Mouse (Mus musculus) stomach, embryonic 16.5 days (tissue): ENCODE results near the gene Uqcr11. TPM values are rescaled to one million over a fixed set of nuclear protein-coding genes. Genes with fewer than 3 reads are reported as not detected.

Experiments used
- ATAC-seq: fragments of 200-750 bp; cut with Nextera tagmentation; 2 replicates; pipeline ENCODE4 v1.8.0; 2017; ENCODE audit warnings: moderate number of reproducible peaks, moderate TSS enrichment; ENCODE audit not compliant: insufficient read depth, low FRiP score
- H3K27ac ChIP-seq: fragments of 300-500 bp; sonication (generic); 2 replicates; pipeline ENCODE4 v1.5.1; 2014; ENCODE audit warnings: low read length
- H3K27me3 ChIP-seq: fragments of 300-500 bp; sonication (generic); 2 replicates; pipeline ENCODE4 v1.6.1; 2014; ENCODE audit warnings: low read length, control low read depth, mixed read lengths; ENCODE audit not compliant: control insufficient read depth, insufficient read depth
- H3K36me3 ChIP-seq: fragments of 300-500 bp; sonication (generic); 2 replicates; pipeline ENCODE4 v1.6.1; 2014; ENCODE audit warnings: low read length; ENCODE audit not compliant: control insufficient read depth, insufficient read depth
- H3K4me1 ChIP-seq: fragments of 300-500 bp; sonication (generic); 2 replicates; pipeline ENCODE4 v1.6.1; 2014; ENCODE audit warnings: low read length, control low read depth, mixed read lengths; ENCODE audit not compliant: control insufficient read depth, insufficient read depth
- H3K4me2 ChIP-seq: fragments of 300-500 bp; sonication (generic); 2 replicates; pipeline ENCODE4 v1.6.1; 2014; ENCODE audit warnings: low read depth, low read length, mixed read lengths
- H3K4me3 ChIP-seq: fragments of 300-500 bp; sonication (generic); replicated peaks from 2 replicates; pipeline ENCODE4 v1.5.1; 2014; ENCODE audit warnings: mild to moderate bottlenecking, low read length
- H3K9ac ChIP-seq: fragments of 300-500 bp; sonication (generic); 2 replicates; pipeline ENCODE4 v1.6.1; 2014; ENCODE audit warnings: low read length
- H3K9me3 ChIP-seq: fragments of 300-500 bp; sonication (generic); replicated peaks from 2 replicates; pipeline ENCODE4 v1.6.1; 2016; ENCODE audit warnings: low read length, control low read depth; ENCODE audit not compliant: control insufficient read depth
- WGBS: fragments of 180-500 bp; shearing (Covaris S2); extraction: QIAGEN DNeasy Blood & Tissue Kit; methylation state at CpG from one replicate; pipeline ENCODE4 v1.1.7; 2014; 5-methylcytosine and 5-hydroxymethylcytosine counted together
- polyA plus RNA-seq: library from polyadenylated mRNA; unstranded; fragments of >200 nt; fragmentation: Nextera tagmentation; extraction: Ambion mirVana; gene quantifications from 2 replicates; pipeline ENCODE4 v1.2.1, GENCODE M21; 2015

The Uqcr11 gene
- polyA plus RNA-seq, 1 experiment from 2014 or later: 669 TPM

DNA sequence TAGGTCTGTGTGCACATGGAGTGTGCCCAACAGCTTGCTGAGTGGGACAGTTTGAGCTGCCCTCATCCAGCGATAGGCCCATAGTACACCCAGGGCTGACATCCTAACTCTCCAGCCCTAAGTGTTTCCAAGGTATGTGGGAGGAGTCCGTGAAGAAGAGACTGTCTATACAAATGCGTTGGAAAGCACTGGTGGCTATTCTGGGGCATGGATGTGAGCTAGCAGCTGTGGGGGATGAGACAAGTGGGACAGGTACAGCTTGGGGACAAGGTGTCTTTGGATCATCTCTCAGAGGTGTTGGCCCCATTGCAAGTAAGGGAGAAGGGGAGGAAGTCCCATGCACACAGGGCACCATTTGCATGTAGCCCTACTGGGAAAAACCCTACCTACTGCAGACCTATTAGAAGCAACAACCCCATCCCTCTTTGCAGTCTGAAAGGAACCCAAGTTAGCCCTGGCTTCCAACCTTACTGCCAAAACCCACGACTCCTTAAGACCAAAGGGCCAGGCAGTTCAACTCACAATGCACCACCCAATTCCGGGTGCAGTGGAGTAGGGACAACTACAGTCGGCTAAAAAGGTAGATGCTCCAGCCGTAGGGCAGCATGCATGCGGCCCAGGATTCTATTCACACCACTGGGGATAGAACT lies 9.0 kb downstream of the Uqcr11 start:
- Histone ChIP-seq H3K27ac (peak overlapping the region; percentile 100), H3K4me3 (peak overlapping the region; percentile 81), H3K36me3 (peaks cover 29% of the 10 kb centered on the region), H3K4me1 (peaks cover 20% of the 10 kb centered on the region), H3K4me2 (peak overlapping the region; percentile 95), H3K27me3 (no peaks in the 10 kb centered on the region), H3K9ac (peak overlapping the region; percentile 94), H3K9me3 (no peaks in the 10 kb centered on the region)
- 35% methylated on average over 8 of the region's 8 CpGs for WGBS
- ATAC-seq: no peak

DNA sequence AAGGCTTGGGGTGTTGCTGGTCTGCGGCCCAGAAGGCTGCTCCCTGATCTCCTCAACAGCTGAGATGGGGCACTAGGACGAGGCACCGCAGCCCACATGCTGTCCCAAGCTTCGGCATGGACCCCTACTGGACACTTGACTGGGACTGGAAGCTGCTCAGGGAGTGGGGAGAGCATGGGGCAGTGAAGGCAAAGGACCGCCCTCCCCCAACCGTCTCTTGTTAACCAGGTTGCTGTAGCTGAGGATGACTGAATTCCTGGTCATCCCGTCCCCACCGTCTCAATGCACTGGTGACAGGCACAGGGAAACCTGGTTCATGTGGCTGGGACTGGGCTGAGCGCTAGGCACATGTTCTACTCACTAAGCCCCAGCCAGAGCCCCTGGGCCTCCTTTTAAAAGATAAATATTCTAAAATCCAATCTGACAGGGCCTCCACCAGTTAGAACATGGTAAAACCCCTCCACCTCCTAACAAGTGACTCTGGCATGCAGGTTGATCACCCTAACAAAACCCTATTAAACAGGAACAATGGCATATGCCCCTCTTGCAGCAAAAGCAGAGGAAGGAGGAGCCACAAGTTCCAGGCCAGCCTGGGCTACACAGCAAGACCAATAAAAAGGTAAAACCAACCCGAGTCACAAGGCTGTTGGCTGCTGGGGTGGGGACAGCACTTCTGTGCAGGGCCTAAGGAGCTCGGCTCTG lies 9.7 kb downstream of the Uqcr11 start:
- H3K9ac ChIP-seq: peak overlapping the region; percentile 94
- H3K36me3 ChIP-seq: peaks cover 31% of the 10 kb centered on the region
- ATAC-seq: no peak
- 80% methylated on average over 11 of the region's 11 CpGs for WGBS
- H3K27me3 ChIP-seq: no peaks in the 10 kb centered on the region
- peak overlapping the region; percentile 81 for H3K4me3 ChIP-seq
- peaks cover 20% of the 10 kb centered on the region for H3K4me1 ChIP-seq
- no peaks in the 10 kb centered on the region for H3K9me3 ChIP-seq
- peak overlapping the region; percentile 100 for H3K27ac ChIP-seq
- H3K4me2 ChIP-seq: peak overlapping the region; percentile 95

DNA sequence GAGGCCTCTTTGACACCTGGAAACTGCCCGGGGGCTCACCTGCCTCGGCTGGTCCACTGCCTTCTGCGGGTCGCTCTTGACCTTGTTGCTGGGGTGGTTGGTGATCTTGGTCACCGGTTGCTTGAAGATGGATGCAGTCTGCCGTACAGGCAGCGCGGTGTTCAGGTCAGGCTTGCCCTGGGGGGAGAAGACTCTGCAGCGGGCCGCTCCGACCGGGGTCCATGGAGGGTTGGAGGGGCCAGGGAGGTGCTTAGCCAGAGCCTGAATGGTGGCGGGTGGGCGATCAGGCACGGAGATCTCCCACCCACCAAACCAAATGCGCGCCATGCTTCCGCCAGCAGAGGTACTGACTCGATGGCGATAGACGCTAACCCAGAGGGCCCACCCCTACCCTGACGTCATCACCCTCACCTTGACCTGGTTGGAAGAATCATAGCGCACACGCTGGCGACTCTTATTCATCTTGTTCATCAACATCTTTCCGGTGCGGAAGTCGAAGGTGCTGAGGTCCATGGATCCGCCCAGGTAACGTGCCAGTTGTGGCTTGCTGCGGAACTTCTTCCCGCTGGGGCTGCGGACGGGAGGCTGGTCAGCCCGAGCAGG lies 11.5 kb downstream of the Uqcr11 start:
- H3K9ac ChIP-seq: no peak overlapping the region
- peaks cover 37% of the 10 kb centered on the region for H3K36me3 ChIP-seq
- H3K27me3 ChIP-seq: no peaks in the 10 kb centered on the region
- no peak for ATAC-seq
- 95% methylated on average over 35 of the region's 35 CpGs for WGBS
- no peak overlapping the region for H3K4me3 ChIP-seq
- no peaks in the 10 kb centered on the region for H3K9me3 ChIP-seq
- H3K4me1 ChIP-seq: peaks cover 18% of the 10 kb centered on the region
- no peak overlapping the region for H3K4me2 ChIP-seq
- no peak overlapping the region for H3K27ac ChIP-seq

DNA sequence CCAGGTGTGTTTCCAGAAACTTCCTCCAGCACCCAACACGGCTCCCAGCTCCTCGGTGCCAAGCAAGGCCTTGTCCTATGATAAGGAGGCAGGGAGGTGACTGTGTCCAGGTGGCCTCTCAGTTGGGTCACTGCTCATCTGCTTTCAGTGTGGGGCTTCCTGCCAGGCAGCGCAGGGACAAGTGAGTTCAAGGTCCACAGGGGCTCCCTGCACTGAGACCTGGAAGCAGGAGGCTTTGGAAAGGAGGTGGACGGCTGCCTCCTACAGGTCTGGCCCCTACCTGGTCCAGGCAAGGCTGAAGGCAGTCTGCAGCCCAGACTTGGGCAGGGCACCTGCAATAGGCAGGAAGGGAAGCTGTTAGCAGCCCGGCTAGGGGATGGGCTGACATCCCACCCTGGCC lies 13.9 kb downstream of the Uqcr11 start:
- H3K9me3 ChIP-seq: no peaks in the 10 kb centered on the region
- H3K27me3 ChIP-seq: no peaks in the 10 kb centered on the region
- peaks cover 37% of the 10 kb centered on the region for H3K36me3 ChIP-seq
- no peak overlapping the region for H3K4me3 ChIP-seq
- no peak for ATAC-seq
- H3K4me2 ChIP-seq: no peak overlapping the region
- no peak overlapping the region for H3K9ac ChIP-seq
- H3K4me1 ChIP-seq: peaks cover 18% of the 10 kb centered on the region
- 86% methylated on average over 5 of the region's 5 CpGs for WGBS
- H3K27ac ChIP-seq: no peak overlapping the region

DNA sequence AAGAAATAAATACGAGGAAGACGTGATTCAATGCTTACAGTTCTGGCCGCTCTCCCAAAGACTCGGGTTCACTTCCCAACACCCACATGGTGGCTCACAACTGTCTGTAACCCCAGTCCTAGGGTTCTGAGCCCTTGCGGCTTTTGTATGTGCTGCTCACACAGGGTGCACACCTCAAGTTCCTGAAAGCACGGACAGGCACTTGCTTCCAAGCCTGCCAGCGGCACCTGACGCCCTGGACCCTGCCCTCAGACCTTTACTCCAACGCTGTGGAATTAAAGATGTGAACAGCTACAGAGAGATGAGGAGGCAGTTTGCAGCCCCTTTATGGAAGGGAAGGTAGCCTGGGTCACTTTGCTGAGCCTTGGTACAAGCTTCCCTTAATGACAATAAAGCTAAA lies 15.9 kb downstream of the Uqcr11 start:
- Histone ChIP-seq H3K4me1 (peaks cover 9% of the 10 kb centered on the region), H3K36me3 (peaks cover 37% of the 10 kb centered on the region), H3K27me3 (no peaks in the 10 kb centered on the region), H3K27ac (no peak overlapping the region), H3K9ac (no peak overlapping the region), H3K9me3 (no peaks in the 10 kb centered on the region), H3K4me2 (no peak overlapping the region), H3K4me3 (no peak overlapping the region)
- WGBS: 61% methylated on average over 9 of the region's 9 CpGs
- no peak for ATAC-seq

DNA sequence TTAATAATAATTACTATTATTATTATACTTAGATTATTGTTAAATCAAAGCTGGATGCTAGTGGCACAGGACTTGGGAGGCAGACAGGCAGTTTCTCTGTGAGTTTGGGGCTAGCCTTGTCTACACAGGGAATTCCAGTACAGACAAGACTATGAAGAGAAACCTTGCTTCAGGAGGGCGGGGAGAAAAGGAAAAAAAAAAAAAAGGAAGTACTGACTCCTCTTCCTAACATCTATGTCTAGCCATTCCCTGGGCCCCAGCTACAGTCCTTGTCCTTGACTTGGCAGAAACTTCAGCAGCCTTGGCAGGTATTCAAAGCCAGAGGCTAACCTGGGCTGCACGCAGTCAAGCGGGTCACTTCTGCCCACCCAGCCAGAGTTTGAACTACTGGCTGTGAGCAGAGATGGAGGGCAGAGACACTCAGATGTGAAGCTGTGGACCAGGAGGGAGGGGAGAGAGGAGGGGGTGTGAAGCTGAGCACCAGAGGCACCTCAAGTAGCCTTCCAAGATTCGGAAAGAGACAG lies 17.4 kb downstream of the Uqcr11 start:
- no peak for ATAC-seq
- H3K4me1 ChIP-seq: peaks cover 22% of the 10 kb centered on the region
- H3K36me3 ChIP-seq: peaks cover 24% of the 10 kb centered on the region
- H3K4me3 ChIP-seq: no peak overlapping the region
- H3K27ac ChIP-seq: no peak overlapping the region
- H3K9ac ChIP-seq: no peak overlapping the region
- H3K9me3 ChIP-seq: no peaks in the 10 kb centered on the region
- H3K4me2 ChIP-seq: no peak overlapping the region
- WGBS: 67% methylated on average over 4 of the region's 4 CpGs
- H3K27me3 ChIP-seq: no peaks in the 10 kb centered on the region

DNA sequence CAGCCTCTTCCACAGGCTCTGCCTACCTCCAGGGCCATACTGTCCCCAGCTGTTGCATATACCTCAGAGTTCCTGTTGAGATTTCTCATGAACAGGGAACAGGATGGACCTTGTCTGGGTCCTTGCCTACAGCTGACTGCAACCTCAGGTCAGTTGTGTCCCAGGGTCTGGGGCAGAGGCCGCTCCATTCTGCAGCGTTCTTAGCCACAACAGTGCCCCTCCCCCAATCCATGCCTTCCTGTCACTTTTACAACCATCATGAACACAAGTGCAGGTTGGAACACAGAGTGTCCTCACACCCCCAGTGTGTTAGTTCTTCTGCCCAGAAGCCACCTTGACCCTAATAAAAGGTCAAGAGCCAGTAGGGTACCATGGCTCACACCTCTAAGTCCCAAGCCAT lies 17.9 kb downstream of the Uqcr11 start:
- Histone ChIP-seq H3K4me2 (no peak overlapping the region), H3K4me3 (no peak overlapping the region), H3K27me3 (no peaks in the 10 kb centered on the region), H3K27ac (no peak overlapping the region), H3K4me1 (peaks cover 25% of the 10 kb centered on the region), H3K9ac (peak overlapping the region; percentile 81; the same call in 1 of the 2 replicates), H3K36me3 (peaks cover 19% of the 10 kb centered on the region), H3K9me3 (no peaks in the 10 kb centered on the region)
- no peak for ATAC-seq
- WGBS: 29% methylated on average over 2 of the region's 2 CpGs

DNA sequence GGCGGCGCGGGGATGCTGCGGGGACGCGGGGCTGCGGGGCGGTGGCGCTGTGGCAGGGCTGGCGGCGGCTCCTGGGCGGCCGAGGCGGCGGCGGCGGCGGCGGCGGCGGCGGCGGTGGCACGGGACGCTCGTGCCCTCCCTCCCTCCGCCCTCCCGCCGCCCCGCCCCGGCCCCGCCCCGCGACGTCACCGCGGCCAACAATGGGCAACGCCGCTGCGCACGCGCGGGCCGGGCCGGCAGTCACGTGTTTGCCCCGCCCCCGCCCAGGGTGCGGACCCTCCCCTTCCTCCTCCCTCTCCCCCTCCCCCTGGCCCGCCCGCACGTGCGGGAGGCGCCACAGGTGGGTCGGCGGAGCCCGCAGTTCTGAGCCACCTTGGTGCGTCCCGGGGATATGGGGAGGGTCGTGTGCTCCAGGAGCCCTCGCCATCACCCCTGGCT lies 19.1 kb downstream of the Uqcr11 start, which contains the start of gene Mex3d:
Mex3d (minus strand) TSS at position 138 of the 438 bp plus-strand sequence.
- peak within 1 kb of the TSS; percentile 98 for H3K9ac ChIP-seq
- peaks cover 28% of the 10 kb centered on the region for H3K4me1 ChIP-seq
- H3K4me2 ChIP-seq: peak within 1 kb of the TSS; percentile 80
- 0% methylated on average over 10 of the region's 61 CpGs for WGBS
- H3K27me3 ChIP-seq: no peaks in the 10 kb centered on the region
- peak; percentile 71 for ATAC-seq
- peak within 1 kb of the TSS; percentile 80 for H3K4me3 ChIP-seq
- peaks cover 11% of the 10 kb centered on the region for H3K36me3 ChIP-seq
- H3K27ac ChIP-seq: peak within 1 kb of the TSS; percentile 82
- H3K9me3 ChIP-seq: no peaks in the 10 kb centered on the region
